Mouse (Mus musculus): Measurements from ENCODE around the gene Ptprn2. TPM values are rescaled to one million over a fixed set of nuclear protein-coding genes. Genes with fewer than 3 reads are reported as not detected.

The Ptprn2 gene
- total RNA-seq, 2 experiments from 2014 or later: not detected

DNA sequence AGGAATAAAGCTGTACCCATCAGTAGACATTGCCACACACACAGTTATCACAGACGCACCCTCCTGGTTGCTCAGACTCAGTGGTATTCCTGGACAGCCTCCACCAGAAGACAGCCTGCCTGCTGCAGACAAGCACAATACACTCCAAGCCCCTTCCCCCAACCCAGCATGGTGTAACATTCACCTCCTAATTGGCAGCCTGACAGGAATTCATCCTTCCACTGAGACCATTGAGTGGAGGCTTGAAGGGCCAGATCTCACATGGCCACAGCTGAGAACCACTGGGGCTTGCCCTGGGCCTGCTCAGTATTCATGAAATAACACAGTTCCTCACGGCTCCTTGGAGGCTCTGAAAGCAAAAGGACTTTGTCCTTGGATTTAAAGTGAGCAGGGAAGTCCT lies 829.5 kb downstream of the Ptprn2 start:
- no peak for DNase-seq
- intact Hi-C loops (cut with DNase I; ENCODE audit: low total_unique reads): no loop called here

DNA sequence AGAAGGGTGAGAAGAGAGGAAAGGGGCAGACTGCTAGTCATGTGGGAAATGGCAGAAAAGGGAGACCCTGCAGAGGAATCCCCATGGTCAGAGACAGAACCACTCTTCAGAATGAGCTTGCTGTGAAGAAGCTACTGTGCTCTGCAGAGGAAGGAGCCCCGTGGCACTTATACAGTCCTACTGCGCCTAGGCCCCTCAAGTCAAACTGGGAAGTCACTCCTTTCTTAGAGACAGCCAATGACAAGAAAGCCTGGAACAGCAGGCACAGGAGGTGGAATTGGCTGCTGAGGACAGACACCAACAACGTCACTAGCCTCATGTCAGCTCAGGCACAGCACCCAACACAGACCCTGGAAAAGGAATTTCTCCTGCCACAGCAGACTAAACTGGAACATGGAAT lies 830.1 kb downstream of the Ptprn2 start:
- intact Hi-C loops (cut with DNase I; ENCODE audit: low total_unique reads): no loop called here

DNA sequence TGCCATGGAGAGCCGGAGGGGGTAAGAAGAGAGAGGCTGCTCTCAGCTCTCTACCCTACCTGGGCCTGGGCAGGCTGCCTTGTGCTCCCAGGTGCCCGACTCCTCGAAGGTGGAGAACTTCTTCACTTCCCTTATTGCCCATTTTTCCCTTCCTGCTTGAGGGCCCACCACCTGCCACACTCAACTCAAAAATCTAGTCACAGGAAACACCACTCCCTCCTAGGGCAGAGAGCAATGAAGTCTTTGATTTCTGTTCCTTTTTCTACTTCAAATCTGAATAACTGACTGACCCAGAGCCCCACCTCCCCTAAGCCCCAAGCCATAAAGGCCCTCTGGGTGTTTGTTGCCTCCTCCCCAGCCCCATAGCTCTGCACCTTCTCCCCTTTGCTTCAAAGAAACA lies 832.7 kb downstream of the Ptprn2 start:
- intact Hi-C loops (cut with DNase I; ENCODE audit: low total_unique reads): no loop called here
- DNase-seq: no peak

More for the DNA sequence above, 830.1 kb downstream of the Ptprn2 start:
- DNase-seq: no peak

DNA sequence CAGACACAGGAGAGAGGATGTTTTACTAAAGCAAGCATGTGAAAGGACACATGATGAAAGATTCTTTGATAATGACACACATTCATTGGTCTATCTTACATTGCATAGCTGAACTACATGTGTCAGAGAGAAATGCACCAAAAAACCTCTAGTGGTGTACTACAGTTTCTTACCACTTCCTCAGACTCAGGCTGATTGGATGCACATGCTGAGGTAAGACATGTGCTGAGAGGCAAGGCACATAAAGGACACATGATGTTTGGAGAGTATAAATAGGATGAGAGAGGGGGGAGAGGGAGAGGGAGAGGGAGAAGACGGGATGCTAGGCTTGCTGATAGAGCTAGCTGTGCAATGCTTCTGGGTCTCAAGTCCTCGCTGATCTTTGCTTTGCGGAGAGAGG lies 837.5 kb downstream of the Ptprn2 start:
- no peak for DNase-seq
- intact Hi-C loops (cut with DNase I; ENCODE audit: low total_unique reads): loop anchor here (5.0 kb wide), 1 partner anchor 186 kb away; no protein-coding TSS in a partner anchor

Small RNA genes within 50 kb of the gene (microRNA-seq; reads per million reads assigned to microRNA genes)
- gene Mir153: 0.50 to 0.96 reads per million in 2 experiments

Other genes with a start within 250 kb of the Ptprn2 start
- gene Wdr60, start 222.7 kb upstream of the Ptprn2 start, total RNA-seq (2021): 1 to 10 TPM; 5.4 to 5.6 TPM
- not detected for gene Gm11027, start 210.3 kb upstream of the Ptprn2 start, total RNA-seq (2021)
- 10 to 100 TPM; 21.2 to 22.8 TPM for gene Esyt2, start 204.5 kb upstream of the Ptprn2 start, total RNA-seq (2021)
- gene Ncapg2, start 80.3 kb upstream of the Ptprn2 start, total RNA-seq (2021): 1 to 10 TPM; 4.2 to 4.3 TPM

All from gastrocnemius, postnatal 14 days (tissue).